Mouse (Mus musculus) CD4-positive helper T cell, adult 2 months (primary cell): ENCODE results near the gene Reln.

Experiments used
- DNase-seq: peaks from one replicate; pipeline ENCODE4 v3.0.0-alpha.2; 2012; ENCODE audit warnings: low read depth, missing footprints, low spot score

Reln gene

GRCm38 (mm10) chr5:22344556-22344975 is at the start of gene Reln:
Gene Reln (minus strand): TSS chr5:22344702.
- no peak for DNase-seq

GRCm38 (mm10) chr5:22388502-22388901 is 44.0 kb upstream of the Reln start:
- no peak for DNase-seq

GRCm38 (mm10) chr5:22360510-22360909 is 16.0 kb upstream of the Reln start:
- peak; percentile 44 for DNase-seq

- DNase-seq: no peak
Observed at GRCm38 (mm10) chr5:22348412-22348811, 3.9 kb upstream of the Reln start.

- no peak for DNase-seq
Observed at GRCm38 (mm10) chr5:22347732-22348131, 3.2 kb upstream of the Reln start.

GRCm38 (mm10) chr5:22345894-22346635 is 1.6 kb upstream of the Reln start:
- no peak for DNase-seq

- DNase-seq: peak; percentile 5
Observed at GRCm38 (mm10) chr5:22344976-22345651, 612 bp upstream of the Reln start.

GRCm38 (mm10) chr5:22343843-22344555 is 503 bp downstream of the Reln start:
- peak; percentile 3 for DNase-seq

GRCm38 (mm10) chr5:22343536-22343842 is 1.0 kb downstream of the Reln start:
- DNase-seq: no peak

GRCm38 (mm10) chr5:22342461-22342860 is 2.0 kb downstream of the Reln start:
- DNase-seq: no peak

- no peak for DNase-seq
Observed at GRCm38 (mm10) chr5:22340991-22341390, 3.5 kb downstream of the Reln start.

- no peak for DNase-seq
Observed at GRCm38 (mm10) chr5:22335408-22335807, 9.1 kb downstream of the Reln start.

- DNase-seq: no peak
Observed at GRCm38 (mm10) chr5:22330802-22331201, 13.7 kb downstream of the Reln start.

GRCm38 (mm10) chr5:22328431-22329359 is 15.8 kb downstream of the Reln start:
- DNase-seq: no peak

- DNase-seq: no peak
Observed at GRCm38 (mm10) chr5:22327170-22327569, 17.3 kb downstream of the Reln start.

- DNase-seq: no peak
Observed at GRCm38 (mm10) chr5:22323801-22324200, 20.7 kb downstream of the Reln start.

- DNase-seq: no peak
Observed at GRCm38 (mm10) chr5:22317807-22318206, 26.7 kb downstream of the Reln start.

- no peak for DNase-seq
Observed at GRCm38 (mm10) chr5:22316471-22316870, 28.0 kb downstream of the Reln start.

GRCm38 (mm10) chr5:22315990-22316389 is 28.5 kb downstream of the Reln start:
- DNase-seq: no peak

- DNase-seq: no peak
Observed at GRCm38 (mm10) chr5:22312995-22313394, 31.5 kb downstream of the Reln start.

- DNase-seq: no peak
Observed at GRCm38 (mm10) chr5:22311046-22311445, 33.5 kb downstream of the Reln start.

- no peak for DNase-seq
Observed at GRCm38 (mm10) chr5:22309001-22309400, 35.5 kb downstream of the Reln start.
